Mouse (Mus musculus) MN1 (cell line): ENCODE results near the gene Mmp7.

Source experiments
- DNase-seq: peaks from one replicate; pipeline ENCODE4 v3.0.0-alpha.2; 2016; ENCODE audit warnings: low spot score

Gene Mmp7

DNA sequence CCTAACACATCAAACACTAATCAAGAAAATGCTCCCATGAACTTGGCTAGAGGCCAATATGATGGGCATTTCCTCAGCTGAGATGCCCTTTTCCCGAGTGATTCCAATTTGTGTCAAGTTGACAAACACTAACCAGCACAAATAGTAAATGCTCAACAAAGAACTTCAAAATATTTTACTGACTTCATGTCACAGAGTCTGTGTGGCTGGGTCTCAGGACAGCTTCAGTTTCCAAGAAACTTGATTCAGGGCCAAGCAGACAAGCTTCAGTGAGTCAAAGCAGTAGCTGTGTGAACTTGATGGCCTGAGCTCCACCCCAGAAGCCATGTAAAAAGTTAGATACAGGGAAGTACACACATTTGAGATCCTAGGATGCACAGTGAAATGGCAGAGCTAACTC, 52.3 kb downstream of the Mmp7 start:
- no peak for DNase-seq

DNA sequence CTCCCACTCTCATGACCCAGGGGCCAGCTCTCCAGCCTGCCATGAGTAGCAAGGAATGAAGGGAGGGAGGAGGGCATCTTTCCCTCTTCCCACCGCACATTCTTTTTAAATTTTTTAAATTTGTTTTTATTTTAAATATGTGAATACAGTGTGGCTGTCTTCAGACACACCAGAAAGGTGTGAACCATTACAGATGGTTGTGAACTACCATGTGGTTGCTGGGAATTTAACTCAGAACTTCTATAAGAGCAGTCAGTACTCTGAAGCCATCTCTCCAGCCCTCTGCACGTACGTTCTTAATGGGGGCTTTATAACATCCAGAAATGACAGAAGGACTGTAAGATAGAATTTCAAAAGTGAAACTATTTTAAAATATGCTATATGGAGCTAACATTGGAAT, 57.0 kb downstream of the Mmp7 start:
- DNase-seq: no peak
